Mouse (Mus musculus) spleen, adult 18-20 months (tissue): ENCODE measurements around the gene Babam2.

Experiments
- DNase-seq, 2 experiments: peaks; one replicate each; pipeline ENCODE4 v3.0.0; 2022; ENCODE audit warnings: mixed read lengths in 2 of 2

Babam2 gene

GRCm38 (mm10) chr5:31715486-31716150 lies 18.1 kb downstream of the Babam2 start:
- no peak for DNase-seq

DNA sequence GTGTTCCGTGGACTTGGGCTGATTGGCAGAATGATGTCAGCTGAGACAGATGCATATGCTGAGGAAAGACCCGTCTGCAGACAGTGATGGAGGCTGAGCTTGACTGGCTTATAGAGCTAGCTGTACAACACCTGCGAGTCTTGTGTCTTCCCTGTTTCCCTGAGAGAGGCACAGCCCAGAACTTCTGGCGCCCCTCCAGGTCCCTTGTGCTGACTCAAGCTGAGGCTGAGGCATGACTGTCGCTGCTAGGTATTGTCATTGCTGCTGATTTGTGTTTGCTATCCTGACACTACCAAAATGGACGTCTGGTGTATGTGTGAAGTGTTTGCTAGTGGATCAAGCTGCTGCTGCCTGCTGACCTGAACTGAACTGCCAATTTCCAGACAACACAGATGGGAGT lies 27.0 kb downstream of the Babam2 start:
- no peak for DNase-seq

DNA sequence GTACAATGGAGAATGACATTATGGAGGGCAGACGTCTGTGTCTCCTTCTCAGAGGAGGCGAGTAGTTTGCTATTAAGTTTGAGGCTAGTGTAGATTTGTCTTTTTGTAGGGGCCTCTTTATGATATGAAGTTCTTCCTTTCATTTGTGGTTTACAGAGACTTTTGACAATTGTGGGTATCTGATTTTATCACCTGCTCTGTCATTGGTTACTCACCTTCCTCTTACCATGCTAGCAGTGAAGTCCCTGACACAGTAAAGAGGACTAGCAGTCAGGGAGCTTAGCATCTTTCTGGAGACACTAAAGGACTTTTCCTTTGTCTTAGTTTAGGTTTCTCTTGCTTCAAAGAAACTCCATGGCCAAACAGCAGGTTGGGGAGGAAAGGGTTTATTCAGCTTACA lies 28.4 kb downstream of the Babam2 start:
- DNase-seq: no peak

DNA sequence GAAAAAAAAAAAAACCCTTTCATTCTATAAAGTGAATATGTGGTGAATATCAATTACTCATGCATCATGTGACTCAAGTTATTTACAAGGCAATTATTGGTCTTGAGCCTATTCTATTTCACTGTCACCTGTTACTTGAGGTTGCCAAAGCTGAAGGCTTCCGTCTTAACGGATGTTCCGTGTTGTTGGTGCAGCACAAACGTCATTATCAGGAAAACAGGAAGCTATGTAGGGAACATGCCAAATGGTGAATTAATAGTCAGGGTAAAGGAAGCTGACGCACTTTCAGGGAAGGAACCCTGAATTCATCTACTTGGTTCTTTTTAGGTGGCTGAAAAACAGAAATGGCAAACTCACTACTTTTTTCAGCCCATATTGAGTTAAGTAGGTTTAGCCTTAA lies 30.0 kb downstream of the Babam2 start:
- DNase-seq: no peak

DNA sequence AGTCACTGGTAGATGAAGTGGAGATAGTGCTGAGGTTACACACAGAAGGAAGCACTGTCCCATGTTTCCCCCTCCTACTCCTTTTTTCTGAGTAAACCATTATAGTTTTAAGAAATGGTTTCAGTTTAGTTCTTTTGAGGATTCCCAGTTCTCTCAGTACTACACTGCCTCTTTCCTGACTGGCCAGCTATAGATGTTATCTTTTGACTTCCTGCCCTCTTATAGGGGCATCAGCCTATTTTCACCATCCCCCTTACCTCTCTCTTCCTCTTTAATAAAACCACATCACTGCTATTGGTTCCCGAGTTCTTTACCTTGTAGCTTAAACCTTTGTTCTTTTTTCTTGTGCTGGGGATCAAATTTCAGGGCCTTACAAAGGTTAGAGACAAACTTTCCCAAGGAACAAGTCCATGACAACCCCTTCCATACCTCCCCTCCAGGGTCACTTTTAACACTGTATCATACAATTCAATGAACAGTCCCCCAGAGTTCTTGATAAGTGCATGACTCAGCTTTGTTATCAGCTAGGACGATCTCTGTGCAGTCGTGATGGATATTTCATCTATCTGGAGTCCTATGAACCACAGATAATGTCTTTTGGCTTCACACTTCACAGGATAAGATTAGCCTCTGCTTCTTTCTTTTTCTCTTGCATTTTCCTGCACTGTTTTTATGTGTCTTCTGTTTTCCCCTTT lies 35.3 kb downstream of the Babam2 start:
- no peak for DNase-seq

- DNase-seq: no peak
Observed at GRCm38 (mm10) chr5:31741931-31742330, 44.4 kb downstream of the Babam2 start.

DNA sequence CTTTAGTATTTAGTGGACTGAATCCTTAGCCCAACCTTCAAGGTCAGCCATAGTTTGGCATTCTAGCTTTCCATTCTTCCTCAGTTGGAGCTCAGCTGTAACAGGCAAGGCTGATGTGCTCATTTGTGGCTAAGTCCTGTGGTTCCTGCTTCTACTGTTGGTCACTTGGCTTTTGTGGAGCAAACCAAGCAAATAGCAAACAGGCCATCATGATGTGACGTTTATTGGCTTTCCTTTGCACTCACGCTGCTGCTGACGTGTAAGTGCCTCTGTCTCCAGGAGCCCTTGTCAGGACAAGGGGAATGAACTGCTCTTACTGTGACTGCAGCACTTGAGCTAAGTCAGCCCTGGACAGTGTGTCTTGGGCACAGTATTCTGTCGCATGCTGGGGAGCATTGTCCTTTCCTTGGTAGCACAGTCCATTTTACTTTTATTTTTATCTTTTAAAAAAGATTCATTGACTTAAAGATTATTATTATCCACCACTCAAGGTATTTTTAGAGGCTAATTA lies 45.1 kb downstream of the Babam2 start:
- DNase-seq: no peak

- no peak for DNase-seq
Observed at GRCm38 (mm10) chr5:31749401-31749800, 51.9 kb downstream of the Babam2 start.

GRCm38 (mm10) chr5:31750231-31750925 lies 52.9 kb downstream of the Babam2 start:
- DNase-seq: no peak

GRCm38 (mm10) chr5:31750955-31751354 lies 53.5 kb downstream of the Babam2 start:
- no peak for DNase-seq

DNA sequence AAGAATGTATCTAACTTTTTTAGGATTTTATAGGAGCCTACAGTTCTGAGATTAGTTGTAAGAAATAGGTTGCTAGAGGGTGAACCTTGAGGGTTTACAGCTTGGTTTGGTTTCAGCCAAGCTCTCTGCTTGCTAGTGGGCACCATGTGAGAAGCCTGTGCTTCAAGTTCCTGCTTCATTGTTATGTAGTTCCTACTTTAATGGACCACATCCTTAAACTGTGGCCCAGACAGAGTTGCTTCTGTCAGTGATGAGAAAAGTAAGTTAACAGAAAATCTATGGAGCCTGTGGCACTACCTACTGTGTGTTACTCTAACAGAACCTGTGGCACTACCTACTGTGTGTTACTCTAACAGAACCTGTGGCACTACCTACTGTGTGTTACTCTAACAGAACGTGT lies 57.1 kb downstream of the Babam2 start:
- DNase-seq: no peak

DNA sequence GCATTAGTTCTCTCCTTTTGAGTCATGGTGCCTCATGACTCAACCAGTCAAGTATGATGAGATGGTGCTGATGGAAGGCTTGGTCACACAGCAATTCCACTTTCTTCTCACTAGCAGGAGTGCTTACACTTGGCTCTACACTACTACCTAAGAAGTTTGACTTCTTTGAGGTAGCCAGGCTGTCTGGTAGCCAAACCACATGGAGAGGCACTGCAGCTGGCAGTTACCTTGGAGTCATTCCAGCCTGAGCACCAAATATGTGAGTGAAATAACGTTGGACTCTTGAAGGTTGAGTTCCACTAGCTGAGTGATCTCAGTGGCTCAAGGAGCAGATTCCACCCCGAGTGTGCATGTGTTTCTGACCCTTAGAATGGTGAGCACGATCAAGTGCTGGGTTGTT lies 57.8 kb downstream of the Babam2 start:
- no peak for DNase-seq

DNA sequence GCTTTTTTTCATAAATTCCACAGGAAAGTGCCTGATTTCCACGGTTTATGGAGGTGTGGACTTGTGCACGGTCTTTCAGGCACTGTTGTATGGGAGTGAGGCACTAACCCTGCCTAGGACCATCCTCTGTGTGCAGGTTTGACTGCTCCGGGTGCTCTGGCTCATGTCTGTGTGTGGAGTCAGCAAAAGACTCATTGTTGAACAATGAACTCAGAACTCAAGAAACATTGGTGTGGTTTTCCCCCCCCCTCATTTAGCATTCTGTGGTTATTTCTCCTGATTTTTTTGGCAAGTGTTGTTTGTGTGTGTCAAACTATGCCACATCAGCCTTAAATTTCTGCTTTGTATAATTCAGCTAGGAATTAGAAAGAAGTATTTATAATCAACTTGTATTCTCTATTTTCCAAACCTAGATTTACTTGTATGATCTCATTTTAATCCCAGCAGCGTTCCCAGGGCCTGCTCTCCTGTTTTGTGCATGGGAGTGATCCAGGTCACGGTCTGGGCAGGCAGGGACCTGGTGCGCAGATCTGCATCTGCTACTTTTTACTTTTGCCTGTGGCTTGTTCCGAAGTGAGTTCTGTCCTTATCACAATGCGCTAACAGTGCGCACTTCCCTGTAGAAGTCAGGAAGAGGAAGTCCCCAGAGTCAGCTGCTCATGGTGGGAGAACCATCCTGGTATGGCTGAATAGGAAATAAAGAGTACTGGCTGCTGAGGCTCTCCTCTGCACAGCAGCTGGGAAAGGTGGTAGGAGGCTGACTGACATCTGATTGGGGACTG lies 61.0 kb downstream of the Babam2 start:
- no peak for DNase-seq

DNA sequence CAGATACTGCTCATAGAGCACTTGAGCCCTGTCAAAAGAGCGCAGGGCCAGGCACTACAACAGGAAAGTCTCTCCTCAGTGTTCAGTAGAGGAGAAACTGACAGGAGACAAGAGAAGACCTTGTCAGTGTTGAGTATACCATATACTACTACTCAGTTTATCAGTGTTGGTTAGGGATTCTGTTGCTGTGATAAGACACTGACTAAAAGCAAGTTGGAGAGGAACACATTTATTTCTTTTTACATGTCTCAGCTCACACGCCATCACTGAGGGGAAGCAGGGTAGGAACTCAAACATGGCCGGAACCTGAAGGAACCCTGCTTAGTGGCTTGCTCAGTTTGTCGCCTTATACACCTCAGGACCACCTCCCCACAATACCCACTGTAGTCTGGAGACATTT lies 64.4 kb downstream of the Babam2 start:
- DNase-seq: no peak

DNA sequence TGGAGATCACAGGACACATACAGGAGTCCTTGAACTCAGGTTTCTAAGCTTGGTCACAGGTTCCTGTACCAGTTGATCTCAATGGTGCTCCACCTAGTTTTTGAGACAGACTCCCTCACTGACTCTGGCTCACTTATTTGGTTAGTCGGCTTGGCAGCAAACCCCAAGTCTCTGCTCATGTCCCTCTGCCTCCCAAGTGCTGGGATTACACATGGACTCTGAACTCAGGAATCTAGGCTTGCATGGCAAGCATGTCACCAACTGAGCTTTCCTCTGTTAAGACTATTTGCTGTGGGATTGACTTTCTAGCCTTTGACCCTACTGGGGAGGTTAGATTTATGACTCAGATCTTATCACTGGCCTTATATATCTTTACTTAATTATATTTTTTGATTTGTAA lies 65.3 kb downstream of the Babam2 start:
- DNase-seq: no peak

DNA sequence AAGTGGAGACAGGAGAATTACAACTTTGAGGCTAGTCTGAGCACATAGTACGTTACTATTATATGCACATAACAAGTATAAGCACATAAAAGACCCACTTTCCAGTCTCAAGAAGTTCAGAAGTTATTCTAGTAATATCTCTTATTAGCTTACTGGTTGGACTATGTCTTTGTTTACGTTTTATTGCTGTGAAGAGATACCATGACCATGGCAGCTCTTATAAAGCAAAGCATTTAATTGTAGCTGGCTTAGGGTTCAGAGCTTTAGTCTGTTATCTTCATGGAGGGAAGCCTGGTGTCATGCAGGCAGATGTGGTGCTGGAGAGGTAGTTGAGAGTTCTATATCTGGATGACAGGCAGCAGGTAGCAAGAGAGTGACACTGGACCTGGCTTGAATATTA lies 68.3 kb downstream of the Babam2 start:
- DNase-seq: no peak

DNA sequence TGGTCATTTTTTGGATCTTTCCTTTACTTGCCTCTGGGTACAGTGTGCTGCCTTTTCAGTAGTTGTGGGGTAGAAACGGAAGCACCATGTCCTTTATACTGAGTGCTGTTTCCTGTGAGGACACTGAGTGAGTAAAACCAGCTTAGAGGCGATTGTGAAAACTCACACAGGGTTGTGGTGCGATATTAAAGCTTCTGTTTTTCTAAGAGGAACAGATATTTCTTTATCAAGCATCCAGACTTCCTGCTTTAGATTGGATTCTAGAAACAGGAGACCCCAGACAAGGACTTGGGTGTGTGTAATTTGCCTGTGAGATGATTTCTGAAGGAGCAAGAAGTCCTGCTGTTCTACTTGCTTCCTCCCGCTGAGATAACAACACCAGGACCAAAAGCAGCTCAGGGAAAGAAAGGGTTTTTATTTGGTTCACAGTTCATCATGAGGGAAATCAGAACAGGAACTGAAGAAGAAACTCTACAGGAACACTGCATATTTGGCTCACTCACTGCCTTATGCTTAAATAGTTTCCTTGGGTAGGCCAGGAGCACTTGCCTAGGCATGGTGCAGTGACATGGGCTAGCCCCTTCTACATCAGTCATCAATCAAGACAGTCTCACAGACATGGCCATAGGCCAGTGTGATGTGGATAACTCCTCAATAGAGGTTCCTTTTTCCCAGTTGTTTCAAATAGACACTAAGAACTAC lies 69.5 kb downstream of the Babam2 start:
- no peak for DNase-seq

- no peak for DNase-seq
Observed at GRCm38 (mm10) chr5:31771486-31771885, 74.0 kb downstream of the Babam2 start.

DNA sequence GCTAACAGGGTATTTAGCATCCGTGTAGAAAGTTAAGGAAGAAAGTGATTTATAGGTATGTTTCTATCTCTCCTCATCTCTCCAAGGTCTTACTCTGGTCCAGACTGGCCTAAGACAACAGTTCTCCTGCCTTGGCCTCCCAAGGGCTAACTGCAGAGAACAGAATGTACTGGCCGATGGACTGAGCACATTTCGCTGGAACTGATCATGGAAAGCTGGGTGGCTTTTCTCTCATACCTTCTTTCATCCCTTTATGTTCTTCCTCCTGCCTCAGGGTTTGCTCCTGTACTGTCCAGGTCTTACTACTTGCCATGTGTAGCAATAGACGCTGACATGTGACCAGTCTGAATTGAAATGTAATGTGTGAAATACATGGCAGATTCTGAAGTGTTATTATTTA lies 74.4 kb downstream of the Babam2 start:
- no peak for DNase-seq

DNA sequence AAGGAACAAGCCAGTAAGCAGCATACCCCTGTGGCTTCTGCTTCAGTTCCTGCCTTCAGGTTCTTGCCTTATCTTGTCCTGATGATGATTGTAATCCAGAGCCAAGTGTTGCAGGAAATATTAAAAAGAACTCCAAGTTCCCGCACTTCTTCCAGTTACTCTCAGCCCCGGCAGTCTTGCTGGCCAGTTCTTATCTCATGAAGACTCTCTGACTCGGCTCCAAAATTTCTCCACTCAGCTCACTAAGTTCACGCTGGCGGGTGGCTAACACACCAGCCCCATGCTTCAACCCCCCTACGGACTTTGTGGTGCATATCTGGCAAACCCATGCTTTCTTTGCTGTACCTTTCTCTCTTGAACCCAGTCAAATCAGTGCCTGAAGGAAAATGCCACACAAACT lies 77.5 kb downstream of the Babam2 start:
- DNase-seq: no peak

DNA sequence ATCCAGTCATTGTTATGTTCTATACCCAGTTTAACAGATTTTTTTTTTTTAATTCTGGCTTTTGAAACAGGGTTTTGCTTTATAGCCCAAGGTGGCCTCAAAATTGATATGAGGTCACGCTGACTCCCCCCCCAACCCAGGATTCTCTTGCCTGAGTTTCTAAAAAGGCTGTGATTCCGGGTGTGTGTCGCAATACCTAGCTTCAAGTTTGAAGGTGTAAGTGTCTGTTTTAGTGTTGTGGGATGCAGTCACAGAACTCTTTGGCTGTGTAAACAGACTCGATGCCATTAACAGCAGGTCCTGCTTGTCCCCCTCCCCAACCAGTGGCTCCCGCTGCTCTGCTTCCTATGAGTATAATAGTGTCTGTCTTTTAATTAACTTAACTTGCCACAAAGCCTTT lies 84.1 kb downstream of the Babam2 start:
- no peak for DNase-seq

DNA sequence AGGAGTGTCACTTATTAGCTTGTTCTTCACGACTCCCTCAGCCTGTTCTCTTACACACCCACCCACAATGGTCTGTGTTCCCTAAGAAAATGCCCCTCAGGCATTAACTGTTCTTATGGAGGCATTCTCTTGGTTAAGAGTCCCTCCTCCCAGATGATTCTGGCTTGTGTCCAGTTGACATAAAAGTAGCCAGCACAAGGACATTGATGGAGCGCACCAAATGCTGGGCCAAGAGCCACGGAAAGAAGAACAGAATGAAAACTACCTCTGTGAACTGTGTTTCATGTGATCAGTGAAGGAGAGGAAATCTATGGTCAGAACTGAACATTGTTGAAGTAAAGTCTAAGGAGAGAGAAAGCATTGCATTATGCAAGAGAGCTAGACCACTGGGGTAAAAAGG lies 89.7 kb downstream of the Babam2 start:
- DNase-seq: no peak

DNA sequence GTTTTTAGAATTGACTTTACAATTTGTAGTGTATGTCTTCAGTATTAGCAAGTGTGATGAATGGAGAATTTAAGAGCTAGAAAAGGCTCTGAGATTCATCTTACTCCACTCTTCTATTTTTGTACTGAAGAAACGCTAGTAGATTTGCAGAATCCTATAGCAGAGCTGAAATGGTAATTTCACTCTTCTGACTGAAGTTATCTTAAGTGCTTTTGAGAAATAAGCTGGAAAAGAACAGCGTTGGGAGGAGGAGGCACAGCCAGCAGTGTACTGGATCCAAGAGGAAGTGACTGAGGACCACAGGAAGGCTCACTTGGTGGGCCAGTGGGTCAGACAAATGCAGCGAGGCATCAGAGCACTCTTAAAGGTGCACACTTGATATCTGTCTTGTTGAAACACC lies 90.1 kb downstream of the Babam2 start:
- DNase-seq: no peak
